Mouse (Mus musculus) CH12.LX (cell line): ENCODE measurements around the gene Cpt1b. TPM values are rescaled to one million over a fixed set of nuclear protein-coding genes. Genes with fewer than 3 reads are reported as not detected.
A peak's percentile ranks its signal among the peaks of the same experiment; 100 is the strongest.

Experiments
- DNase-seq: peaks from one replicate; pipeline ENCODE4 v3.0.0-alpha.2; 2013; ENCODE audit errors: extremely low read depth
- H3K27ac ChIP-seq: 2 replicates; pipeline ENCODE4 v1.5.1; 2012; ENCODE audit warnings: low read depth, mild to moderate bottlenecking, control low read depth, moderate library complexity; ENCODE audit not compliant: insufficient read depth
- H3K27me3 ChIP-seq: replicated peaks from 2 replicates; pipeline ENCODE3; 2012; ENCODE audit warnings: inconsistent platforms
- H3K36me3 ChIP-seq, 2 experiments: replicated peaks in 1 of 2; 2 replicates each; pipeline versions ENCODE3 to v1.6.1; 2012; ENCODE audit warnings: inconsistent platforms in 1 of 2, low read length in 1 of 2, mild to moderate bottlenecking in 1 of 2, mixed read lengths in 1 of 2, moderate library complexity in 1 of 2; ENCODE audit not compliant: control insufficient read depth in 1 of 2, insufficient read depth in 1 of 2
- H3K4me1 ChIP-seq, 2 experiments: 2 replicates each; pipeline ENCODE4 v1.6.1; 2012; ENCODE audit warnings: inconsistent platforms in 1 of 2, moderate library complexity in 1 of 2; ENCODE audit not compliant: insufficient read depth in 2 of 2, control insufficient read depth in 1 of 2
- H3K4me2 ChIP-seq: 2 replicates; pipeline ENCODE4 v1.6.1; 2012; ENCODE audit warnings: low read depth, mild to moderate bottlenecking, control low read depth; ENCODE audit not compliant: poor library complexity, insufficient read depth, severe bottlenecking
- H3K4me3 ChIP-seq, 3 experiments: fragments of 150-350 bp in 1 of 3; sonication (generic) in 1 of 3; replicated peaks in 1 of 3; 2 replicates each; pipeline versions ENCODE3 to v1.5.1; 2011 to 2012; ENCODE audit warnings: low read depth in 2 of 3, low read length in 2 of 3, mild to moderate bottlenecking in 2 of 3, moderate library complexity in 2 of 3, control low read depth in 1 of 3, improper control_type of control experiment in 1 of 3, inconsistent platforms in 1 of 3, mixed read lengths in 1 of 3; ENCODE audit not compliant: poor library complexity in 1 of 3
- H3K79me2 ChIP-seq: replicated peaks from 2 replicates; pipeline ENCODE4 v1.6.1; 2012; ENCODE audit warnings: mild to moderate bottlenecking, moderate library complexity; ENCODE audit not compliant: control insufficient read depth, poor library complexity, insufficient read depth, severe bottlenecking; ENCODE audit errors: extremely low read depth
- H3K9ac ChIP-seq: 2 replicates; pipeline ENCODE4 v1.6.1; 2012; ENCODE audit warnings: low read depth, mild to moderate bottlenecking, control low read depth, moderate library complexity; ENCODE audit not compliant: insufficient read depth
- H3K9me3 ChIP-seq: replicated peaks from 2 replicates; pipeline ENCODE3; 2012; ENCODE audit warnings: low read length, inconsistent platforms, mixed read lengths
- CHD2 ChIP-seq: IDR thresholded peaks from 2 replicates; pipeline ENCODE4 v1.6.1; 2011; ENCODE audit warnings: low read length, improper control_type of control experiment
- E2F4 ChIP-seq: IDR thresholded peaks from 2 replicates; pipeline ENCODE4 v1.6.1; 2011; ENCODE audit warnings: low read depth, low read length, improper control_type of control experiment; ENCODE audit not compliant: insufficient replicate concordance
- MYC ChIP-seq: IDR thresholded peaks from 2 replicates; pipeline ENCODE4 v1.6.1; 2011; ENCODE audit warnings: low read depth, mild to moderate bottlenecking, improper control_type of control experiment, low read length
- NRF1 ChIP-seq: IDR thresholded peaks from 2 replicates; pipeline ENCODE4 v1.6.1; 2014; ENCODE audit warnings: low read depth, mild to moderate bottlenecking, inconsistent platforms, low read length, improper control_type of control experiment, moderate library complexity
- POLR2A ChIP-seq: IDR thresholded peaks from 2 replicates; pipeline ENCODE4 v1.6.1; 2011; ENCODE audit warnings: low read depth, mild to moderate bottlenecking, improper control_type of control experiment, low read length
- RAD21 ChIP-seq: IDR thresholded peaks from 2 replicates; pipeline ENCODE4 v1.6.1; 2011; ENCODE audit warnings: low read depth, mild to moderate bottlenecking, low read length, improper control_type of control experiment, moderate library complexity
- dilution Hi-C: fragments of 300-500 bp; cut with MboI; formaldehyde crosslinking; loops from 2 replicates; pipeline ENCODE4 v1.14.3; 2020; ENCODE audit warnings: low sequenced_read_pairs; ENCODE audit not compliant: extremely low pct_unique_long_range_greater_than_20kb, extremely low pct_ligation_motif_present
- in situ Hi-C: fragments of 300-500 bp; cut with MboI; formaldehyde crosslinking; loops from 3 replicates; pipeline ENCODE4 v1.14.3; 2019; ENCODE audit warnings: low sequenced_read_pairs, low pct_ligation_motif_present, low pct_unique_long_range_greater_than_20kb, mixed read lengths
- polyA plus RNA-seq: library from polyadenylated mRNA; unstranded; fragments of >175 nt; gene quantifications from 2 replicates; pipeline ENCODE4 v1.2.1, GENCODE M21; 2012; ENCODE audit warnings: low read depth; ENCODE audit not compliant: insufficient read length
- total RNA-seq, 2 experiments: library from RNA; depleted of rRNA; stranded (reverse); fragments of 300-350 nt in 1 of 2; fragments of >200 nt in 1 of 2; gene quantifications; 2 replicates each; pipeline ENCODE4 v1.2.3; 2012 to 2014

Gene Cpt1b
- total and polyA plus RNA-seq, 3 experiments, result 1.5 to 2.1 (median 2.1) TPM

- H3K36me3 ChIP-seq, result peaks cover 51 to 54% of the 10 kb centered on the region in 2 experiments
- no peaks in the 10 kb centered on the region for H3K27me3 ChIP-seq
- H3K9ac ChIP-seq, result no peak overlapping the region
- H3K9me3 ChIP-seq, result no peaks in the 10 kb centered on the region
- no peak for DNase-seq
- TF ChIP-seq CHD2, result 0 out of 2 replicates have a peak, but pooled peaks have one; percentile 11
- no peak for TF ChIP-seq RAD21
- no peak for TF ChIP-seq NRF1
- no peak for TF ChIP-seq E2F4
- H3K4me3 ChIP-seq, result peak overlapping the region in 1 of 3 experiments; percentile 81
- in situ Hi-C loops (loop anchor here (25.0 kb wide), 1 partner anchor 260 kb away; the partner anchor contains the start of gene Tubgcp6), dilution Hi-C loops (no loop called here)
- peak overlapping the region; percentile 65; the same call in 1 of the 2 replicates for H3K4me2 ChIP-seq
- H3K4me1 ChIP-seq, result peaks cover 0 to 26% of the 10 kb centered on the region in 2 experiments; a peak in 2 of 4 replicates
- no peaks in the 10 kb centered on the region for H3K79me2 ChIP-seq
- H3K27ac ChIP-seq, result no peak overlapping the region
These were observed 53.1 kb downstream of the Cpt1b start for GRCm38 (mm10) chr15:89372536-89372935.

GRCm38 (mm10) chr15:89372068-89372467 lies 53.6 kb downstream of the Cpt1b start:
- peaks cover 55 to 58% of the 10 kb centered on the region in 2 experiments for H3K36me3 ChIP-seq
- peaks cover 0 to 26% of the 10 kb centered on the region in 2 experiments; a peak in 2 of 4 replicates for H3K4me1 ChIP-seq
- in situ Hi-C loops, result loop anchor here (25.0 kb wide), 1 partner anchor 260 kb away; the partner anchor contains the start of gene Tubgcp6

More at GRCm38 (mm10) chr15:89372068-89372467, 53.6 kb downstream of the Cpt1b start:
- Histone ChIP-seq H3K27me3 (no peaks in the 10 kb centered on the region), H3K9ac (no peak overlapping the region), H3K27ac (no peak overlapping the region), H3K4me2 (no peak overlapping the region), H3K4me3 (no peak overlapping the region), H3K79me2 (no peaks in the 10 kb centered on the region), H3K9me3 (no peaks in the 10 kb centered on the region)
- DNase-seq, result no peak
- no peak for TF ChIP-seq MYC
- 0 out of 2 replicates have a peak, but pooled peaks have one; percentile 3 for TF ChIP-seq POLR2A
- dilution Hi-C loops, result no loop called here

Other genes with a start within 250 kb of the Cpt1b start
Only the 20 nearest of the 21 such genes appear.
- gene Dennd6b, start 229.4 kb downstream of the Cpt1b start, total RNA-seq (2012; rRNA removed), result 6.6 and 9.0 TPM in 2 replicates
- 4.1 and 4.5 TPM in 2 replicates for gene Dennd6b, start 229.4 kb downstream of the Cpt1b start, total RNA-seq (2014; rRNA removed)
- gene Dennd6b, start 229.4 kb downstream of the Cpt1b start, polyA plus RNA-seq, result 8.8 and 9.1 TPM in 2 replicates
- gene Ppp6r2, start 214.3 kb downstream of the Cpt1b start, total RNA-seq (2012; rRNA removed), result 10.0 and 14.7 TPM in 2 replicates
- 5.8 and 8.7 TPM in 2 replicates for gene Ppp6r2, start 214.3 kb downstream of the Cpt1b start, total RNA-seq (2014; rRNA removed)
- gene Ppp6r2, start 214.3 kb downstream of the Cpt1b start, polyA plus RNA-seq, result 6.8 and 10.3 TPM in 2 replicates
- gene Sbf1, start 110.6 kb downstream of the Cpt1b start, total RNA-seq (2012; rRNA removed), result 64.6 and 79.1 TPM in 2 replicates
- 22.6 and 34.6 TPM in 2 replicates for gene Sbf1, start 110.6 kb downstream of the Cpt1b start, total RNA-seq (2014; rRNA removed)
- 65.3 and 69.3 TPM in 2 replicates for gene Sbf1, start 110.6 kb downstream of the Cpt1b start, polyA plus RNA-seq
- gene Adm2, start 103.1 kb downstream of the Cpt1b start, total RNA-seq (2012; rRNA removed), result 1.8 and 4.5 TPM in 2 replicates
- gene Adm2, start 103.1 kb downstream of the Cpt1b start, total RNA-seq (2014; rRNA removed), result 0.18 and 0.23 TPM in 2 replicates
- 0.66 and 0.82 TPM in 2 replicates for gene Adm2, start 103.1 kb downstream of the Cpt1b start, polyA plus RNA-seq
- not detected in 2 replicates for gene Miox, start 91.5 kb downstream of the Cpt1b start, total RNA-seq (2012; rRNA removed)
- not detected in 2 replicates for gene Miox, start 91.5 kb downstream of the Cpt1b start, total RNA-seq (2014; rRNA removed)
- gene Miox, start 91.5 kb downstream of the Cpt1b start, polyA plus RNA-seq, result not detected in 2 replicates
- 18.5 and 18.8 TPM in 2 replicates for gene Lmf2, start 70.2 kb downstream of the Cpt1b start, total RNA-seq (2012; rRNA removed)
- 9.1 and 9.9 TPM in 2 replicates for gene Lmf2, start 70.2 kb downstream of the Cpt1b start, total RNA-seq (2014; rRNA removed)
- 28.2 and 36.2 TPM in 2 replicates for gene Lmf2, start 70.2 kb downstream of the Cpt1b start, polyA plus RNA-seq
- 134 and 151 TPM in 2 replicates for gene Ncaph2, start 70.1 kb downstream of the Cpt1b start, total RNA-seq (2012; rRNA removed)
- 106 and 108 TPM in 2 replicates for gene Ncaph2, start 70.1 kb downstream of the Cpt1b start, total RNA-seq (2014; rRNA removed)
- gene Ncaph2, start 70.1 kb downstream of the Cpt1b start, polyA plus RNA-seq, result 95.4 and 122 TPM in 2 replicates
- 34.7 and 35.7 TPM in 2 replicates for gene Sco2, start 52.0 kb downstream of the Cpt1b start, total RNA-seq (2012; rRNA removed)
- gene Sco2, start 52.0 kb downstream of the Cpt1b start, total RNA-seq (2014; rRNA removed), result 24.9 and 27.2 TPM in 2 replicates
- 12.3 and 17.1 TPM in 2 replicates for gene Sco2, start 52.0 kb downstream of the Cpt1b start, polyA plus RNA-seq
- gene Tymp, start 48.8 kb downstream of the Cpt1b start, total RNA-seq (2012; rRNA removed), result 1.1 and 1.4 TPM in 2 replicates
- 2.3 and 2.4 TPM in 2 replicates for gene Tymp, start 48.8 kb downstream of the Cpt1b start, total RNA-seq (2014; rRNA removed)
- 1.1 and 1.5 TPM in 2 replicates for gene Tymp, start 48.8 kb downstream of the Cpt1b start, polyA plus RNA-seq
- not detected in 2 replicates for gene Odf3b, start 46.6 kb downstream of the Cpt1b start, total RNA-seq (2012; rRNA removed)
- gene Odf3b, start 46.6 kb downstream of the Cpt1b start, total RNA-seq (2014; rRNA removed), result not detected in 2 replicates
- not detected in 2 replicates for gene Odf3b, start 46.6 kb downstream of the Cpt1b start, polyA plus RNA-seq
- not detected in 2 replicates for gene Klhdc7b, start 40.9 kb downstream of the Cpt1b start, total RNA-seq (2012; rRNA removed)
- gene Klhdc7b, start 40.9 kb downstream of the Cpt1b start, total RNA-seq (2014; rRNA removed), result not detected in 2 replicates
- gene Klhdc7b, start 40.9 kb downstream of the Cpt1b start, polyA plus RNA-seq, result not detected in 2 replicates
- gene Syce3, start 15.4 kb downstream of the Cpt1b start, total RNA-seq (2012; rRNA removed), result not detected in 2 replicates
- gene Syce3, start 15.4 kb downstream of the Cpt1b start, total RNA-seq (2014; rRNA removed), result not detected in 2 replicates
- gene Syce3, start 15.4 kb downstream of the Cpt1b start, polyA plus RNA-seq, result not detected in 2 replicates
- 3.6 and 6.3 TPM in 2 replicates for gene C730034F03Rik, start 3.7 kb upstream of the Cpt1b start, total RNA-seq (2012; rRNA removed)
- gene C730034F03Rik, start 3.7 kb upstream of the Cpt1b start, total RNA-seq (2014; rRNA removed), result 0.35 and 0.36 TPM in 2 replicates
- gene C730034F03Rik, start 3.7 kb upstream of the Cpt1b start, polyA plus RNA-seq, result 0.44 and 1.1 TPM in 2 replicates
- 0.13 and 0.34 TPM in 2 replicates for gene Gm44502, start 3.8 kb upstream of the Cpt1b start, total RNA-seq (2012; rRNA removed)
- gene Gm44502, start 3.8 kb upstream of the Cpt1b start, total RNA-seq (2014; rRNA removed), result 0.15 TPM in 1 of 2 replicates, not detected in the other
- 1.9 TPM in 1 of 2 replicates, not detected in the other for gene Gm44502, start 3.8 kb upstream of the Cpt1b start, polyA plus RNA-seq
- 24.0 and 26.4 TPM in 2 replicates for gene Chkb, start 4.0 kb upstream of the Cpt1b start, total RNA-seq (2012; rRNA removed)
- gene Chkb, start 4.0 kb upstream of the Cpt1b start, total RNA-seq (2014; rRNA removed), result 21.1 and 25.9 TPM in 2 replicates
- 25.0 and 31.8 TPM in 2 replicates for gene Chkb, start 4.0 kb upstream of the Cpt1b start, polyA plus RNA-seq
- gene Mapk8ip2, start 28.1 kb upstream of the Cpt1b start, total RNA-seq (2012; rRNA removed), result 0.04 TPM in 1 of 2 replicates, not detected in the other
- not detected in 2 replicates for gene Mapk8ip2, start 28.1 kb upstream of the Cpt1b start, total RNA-seq (2014; rRNA removed)
- not detected in 2 replicates for gene Mapk8ip2, start 28.1 kb upstream of the Cpt1b start, polyA plus RNA-seq
- gene Arsa, start 51.6 kb upstream of the Cpt1b start, total RNA-seq (2012; rRNA removed), result 6.3 and 9.3 TPM in 2 replicates
- 8.3 and 10.3 TPM in 2 replicates for gene Arsa, start 51.6 kb upstream of the Cpt1b start, total RNA-seq (2014; rRNA removed)
- 9.5 and 9.9 TPM in 2 replicates for gene Arsa, start 51.6 kb upstream of the Cpt1b start, polyA plus RNA-seq
- not detected in 2 replicates for gene Shank3, start 73.8 kb upstream of the Cpt1b start, total RNA-seq (2012; rRNA removed)
- gene Shank3, start 73.8 kb upstream of the Cpt1b start, total RNA-seq (2014; rRNA removed), result not detected in 2 replicates
- not detected in 2 replicates for gene Shank3, start 73.8 kb upstream of the Cpt1b start, polyA plus RNA-seq
- not detected in 2 replicates for gene Acr, start 142.5 kb upstream of the Cpt1b start, total RNA-seq (2012; rRNA removed)
- not detected in 2 replicates for gene Acr, start 142.5 kb upstream of the Cpt1b start, total RNA-seq (2014; rRNA removed)
- gene Acr, start 142.5 kb upstream of the Cpt1b start, polyA plus RNA-seq, result not detected in 2 replicates
- 2.7 and 3.4 TPM in 2 replicates for gene Rabl2, start 166.1 kb upstream of the Cpt1b start, total RNA-seq (2012; rRNA removed)
- 2.6 and 2.9 TPM in 2 replicates for gene Rabl2, start 166.1 kb upstream of the Cpt1b start, total RNA-seq (2014; rRNA removed)
- 5.8 and 8.7 TPM in 2 replicates for gene Rabl2, start 166.1 kb upstream of the Cpt1b start, polyA plus RNA-seq